In genomic region chr2:96318556-96318955, GRCm38 (mm10) we compare ENCODE assay signal across 9 mouse cellular contexts. TPM values are rescaled to one million over a fixed set of nuclear protein-coding genes. Genes with fewer than 3 reads are reported as not detected.
A peak's percentile ranks its signal among the peaks of the same experiment; 100 is the strongest.
DNase-seq lines count a peak whose midpoint lies in the region; ATAC-seq and TF ChIP-seq lines count a peak whose summit lies in the region.
"Had no signal": no experiment of that assay in that cellular context is flagged by ENCODE, and none has a peak within 500 bp of the region (broad histone marks: within the 10 kb centered on the region; RNA-seq: fewer than 3 reads in every experiment).

No protein-coding gene starts in this region.

- no peak for TF ChIP-seq CTCF in heart, postnatal 0 days (IDR thresholded peaks at IDR 0.05; ENCODE audit: low read depth)
- no peak for TF ChIP-seq CTCF in heart, adult 2 months (IDR thresholded peaks at IDR 0.05)
- TF ChIP-seq CTCF in kidney, adult 2 months (conservative IDR thresholded peaks at IDR 0.05; ENCODE audit: insufficient read depth, insufficient read length, low read depth, low read length): no peak

- no peaks in the 10 kb centered on the region for H3K9me3 ChIP-seq in heart, postnatal 0 days (replicated peaks; ENCODE audit: control insufficient read depth, low read length)
- no peaks in the 10 kb centered on the region for H3K9me3 ChIP-seq in forebrain, embryonic 15.5 days
- no peaks in the 10 kb centered on the region for H3K9me3 ChIP-seq in midbrain, embryonic 14.5 days (ENCODE audit: control insufficient read depth, low read length)

- DNase-seq in heart, postnatal 0 days (ENCODE audit: low spot score): no peak
- DNase-seq in heart, adult 2 months: no peak
- peak; percentile 39 for DNase-seq in cerebellum, adult 8-10 months
- peak; percentile 67 for DNase-seq in midbrain, embryonic 14.5 days
- no peak for DNase-seq in natural killer cell, adult 2 months (ENCODE audit: low spot score in 2 of 2)
- DNase-seq in kidney, adult 2 months: no peak
- DNase-seq: adrenal gland, postnatal 10 days had no signal

- intact Hi-C loops in heart, adult 2 months (cut with DNase I): no loop called here

- H3K4me1 ChIP-seq in heart, postnatal 0 days (ENCODE audit: control insufficient read depth, insufficient read depth): peaks cover 15% of the 10 kb centered on the region
- no peaks in the 10 kb centered on the region; the same call in 1 of the 2 replicates for H3K4me1 ChIP-seq in heart, adult 2 months (ENCODE audit: control insufficient read depth, insufficient read depth, low read length)
- H3K4me1 ChIP-seq in forebrain, embryonic 15.5 days: peaks cover 18% of the 10 kb centered on the region
- H3K4me1 ChIP-seq in midbrain, embryonic 14.5 days (ENCODE audit: control insufficient read depth, insufficient read depth, low read length): peaks cover 15% of the 10 kb centered on the region
- H3K4me1 ChIP-seq in kidney, adult 2 months (ENCODE audit: control insufficient read depth, insufficient read depth, low read length): no peaks in the 10 kb centered on the region

- no peaks in the 10 kb centered on the region for H3K79me2 ChIP-seq in heart, adult 2 months (replicated peaks; ENCODE audit: control insufficient read depth, insufficient read depth, low read length)

- H3K36me3 ChIP-seq in heart, postnatal 0 days (replicated peaks; ENCODE audit: control insufficient read depth, insufficient read depth, low read length): no peaks in the 10 kb centered on the region
- no peaks in the 10 kb centered on the region for H3K36me3 ChIP-seq in heart, adult 2 months (ENCODE audit: control insufficient read depth, insufficient read depth, low read length)
- H3K36me3 ChIP-seq in forebrain, embryonic 15.5 days: no peaks in the 10 kb centered on the region
- H3K36me3 ChIP-seq in midbrain, embryonic 14.5 days (ENCODE audit: control insufficient read depth, insufficient read depth, low read length): no peaks in the 10 kb centered on the region
- no peaks in the 10 kb centered on the region for H3K36me3 ChIP-seq in kidney, adult 2 months (ENCODE audit: control insufficient read depth, insufficient read depth, low read length)

- no peak for ATAC-seq in heart, postnatal 0 days (ENCODE audit: insufficient read depth, low read depth)
- no peak for ATAC-seq in forebrain, embryonic 15.5 days (replicated peaks)
- no peak for ATAC-seq in midbrain, embryonic 14.5 days (ENCODE audit: low FRiP score, low TSS enrichment)
- no peak for ATAC-seq in megakaryocyte-erythroid progenitor cell, adult 5-6 weeks (replicated peaks; ENCODE audit: low FRiP score, low TSS enrichment, poor library complexity, severe bottlenecking)

- TF ChIP-seq POLR2A in heart, adult 2 months (IDR thresholded peaks at IDR 0.05; ENCODE audit: insufficient read depth, low read depth, low read length): no peak
- no peak for TF ChIP-seq POLR2A in kidney, adult 2 months (IDR thresholded peaks at IDR 0.05; ENCODE audit: low read depth, low read length)

- H3K9ac ChIP-seq in heart, postnatal 0 days (replicated peaks; ENCODE audit: low read depth, low read length): no peak overlapping the region
- H3K9ac ChIP-seq in heart, adult 2 months (ENCODE audit: low read depth, low read length): no peak overlapping the region
- H3K9ac ChIP-seq in forebrain, embryonic 15.5 days (replicated peaks): peak overlapping the region; percentile 50; the same call in 1 of the 2 replicates
- H3K9ac ChIP-seq in midbrain, embryonic 14.5 days (replicated peaks; ENCODE audit: low read length): peak overlapping the region; percentile 69; the same call in 1 of the 2 replicates

- 38% methylated on average over 7 of the region's 7 CpGs for WGBS in heart, postnatal 0 days
- WGBS in heart, adult 2 months: 38% methylated on average over 7 of the region's 7 CpGs
- WGBS in forebrain, embryonic 15.5 days: 9% methylated on average over 7 of the region's 7 CpGs
- WGBS in midbrain, embryonic 14.5 days: 7% methylated on average over 7 of the region's 7 CpGs
- 12% methylated on average over 7 of the region's 7 CpGs for WGBS in kidney, adult 2 months

- TF ChIP-seq EP300 in heart, postnatal 0 days (IDR thresholded peaks at IDR 0.05; ENCODE audit: low read depth): no peak
- TF ChIP-seq EP300 in heart, adult 2 months (IDR thresholded peaks at IDR 0.05; ENCODE audit: insufficient read depth, low read depth, low read length): no peak

- H3K4me3 ChIP-seq in heart, postnatal 0 days (ENCODE audit: low read depth, low read length): peak overlapping the region; percentile 44
- H3K4me3 ChIP-seq in heart, adult 2 months: no peak overlapping the region
- H3K4me3 ChIP-seq in forebrain, embryonic 15.5 days: peak overlapping the region; percentile 47
- peak overlapping the region; percentile 37 for H3K4me3 ChIP-seq in midbrain, embryonic 14.5 days (replicated peaks; ENCODE audit: low read depth, low read length)
- no peak overlapping the region for H3K4me3 ChIP-seq in kidney, adult 2 months (ENCODE audit: insufficient read depth, low read depth, low read length)

- peak overlapping the region; percentile 68 for H3K4me2 ChIP-seq in heart, postnatal 0 days (ENCODE audit: low read depth, low read length)
- H3K4me2 ChIP-seq in forebrain, embryonic 15.5 days (replicated peaks): peak overlapping the region; percentile 82
- peak overlapping the region; percentile 55 for H3K4me2 ChIP-seq in midbrain, embryonic 14.5 days (ENCODE audit: low read length)

- no peak overlapping the region for H3K27ac ChIP-seq in heart, postnatal 0 days (ENCODE audit: low read depth)
- no peak overlapping the region for H3K27ac ChIP-seq in heart, adult 2 months
- H3K27ac ChIP-seq in forebrain, embryonic 15.5 days (replicated peaks): peak overlapping the region; percentile 60
- H3K27ac ChIP-seq in midbrain, embryonic 14.5 days (replicated peaks; ENCODE audit: low read depth, low read length): no peak overlapping the region; the same call in 1 of the 2 replicates
- H3K27ac ChIP-seq in kidney, adult 2 months (ENCODE audit: insufficient read depth, low read depth, low read length): no peak overlapping the region

- H3K27me3 ChIP-seq in heart, postnatal 0 days (ENCODE audit: control insufficient read depth, insufficient read depth, low read length): no peaks in the 10 kb centered on the region
- peaks cover 1% of the 10 kb centered on the region for H3K27me3 ChIP-seq in heart, adult 2 months (ENCODE audit: control insufficient read depth, insufficient read depth, low read length)
- H3K27me3 ChIP-seq in forebrain, embryonic 15.5 days: no peaks in the 10 kb centered on the region
- no peaks in the 10 kb centered on the region for H3K27me3 ChIP-seq in midbrain, embryonic 14.5 days (ENCODE audit: control insufficient read depth, insufficient read depth, low read length)
- H3K27me3 ChIP-seq in kidney, adult 2 months (replicated peaks; ENCODE audit: control insufficient read depth, insufficient read depth, low read length): no peaks in the 10 kb centered on the region; the same call in 1 of the 2 replicates

RNA-seq across cellular contexts. Expression of gene Lrrc4c, which starts 0.6 kb away (rescaled TPM):
- total RNA-seq in heart, postnatal 0 days (2014; rRNA removed; ENCODE audit: low replicate concordance): 0.08 and 2.2 TPM in 2 replicates
- polyA plus RNA-seq in heart, postnatal 0 days (2015; fragmentation: Nextera tagmentation; extraction: Ambion mirVana): 0.66 and 0.84 TPM in 2 replicates
- under 1 TPM; 0.20 to 0.39 TPM for total RNA-seq in heart, adult 2 months (2021)
- 0.23 and 0.35 TPM in 2 replicates for polyA plus RNA-seq in heart, adult 2 months (2012; rRNA removed)
- polyA plus RNA-seq in forebrain, embryonic 15.5 days (2015; fragmentation: Nextera tagmentation; extraction: Ambion mirVana): 20.9 and 24.3 TPM in 2 replicates
- polyA plus RNA-seq in midbrain, embryonic 14.5 days (2014; fragmentation: Nextera tagmentation; extraction: Ambion mirVana): 29.9 and 31.3 TPM in 2 replicates
- total RNA-seq in megakaryocyte-erythroid progenitor cell, adult 5-6 weeks (2014; fragmentation: Nextera tagmentation): not detected in 2 replicates
- total RNA-seq in megakaryocyte-erythroid progenitor cell, adult 5-6 weeks (2017): not detected in 2 replicates
- polyA plus RNA-seq in kidney, adult 2 months (2012; rRNA removed): 0.10 and 0.23 TPM in 2 replicates

Comparison
In these comparisons a context has a peak if more than half of its experiments do, and no peak if none do; other contexts are left out.
1. H3K4me3 ChIP-seq: peak in heart, postnatal 0 days (single experiment), forebrain, embryonic 15.5 days (single experiment) and midbrain, embryonic 14.5 days (single experiment); none in heart, adult 2 months (single experiment) and kidney, adult 2 months (single experiment).
2. DNase-seq: peak in cerebellum, adult 8-10 months (single experiment) and midbrain, embryonic 14.5 days (single experiment); none in heart, postnatal 0 days (single experiment), heart, adult 2 months (0 of 2), natural killer cell, adult 2 months (0 of 2) and kidney, adult 2 months (single experiment).
3. H3K9ac ChIP-seq: peak in forebrain, embryonic 15.5 days (single experiment) and midbrain, embryonic 14.5 days (single experiment); none in heart, postnatal 0 days (single experiment) and heart, adult 2 months (single experiment).
4. RNA of gene Lrrc4c, which starts 0.6 kb away (polyA plus RNA-seq): 29.9 to 31.3 TPM in midbrain, embryonic 14.5 days and 20.9 to 24.3 TPM in forebrain, embryonic 15.5 days; 0.66 to 0.84 TPM in heart, postnatal 0 days, 0.10 to 0.23 TPM in kidney, adult 2 months and 0.23 to 0.35 TPM in heart, adult 2 months; every median in the first group is over 10 times any median in the second.
5. Peak in every context shown above with its lines, with median percentiles within 50 percentile points of each other: H3K4me2 ChIP-seq.